Mouse (Mus musculus): ENCODE data around the gene Nr4a1. TPM values are rescaled to one million over a fixed set of nuclear protein-coding genes. Genes with fewer than 3 reads are reported as not detected.

Nr4a1 gene
- polyA plus RNA-seq, 1 experiment, result 136 TPM

GRCm38 (mm10) chr15:101241236-101241635, 12.8 kb upstream of the Nr4a1 start:
- 0 out of 2 replicates have a peak overlapping the region, but pooled peaks have one; percentile 22 for H3K27ac ChIP-seq (replicated peaks; ENCODE audit: low read depth, low read length)
- H3K4me3 ChIP-seq (ENCODE audit: insufficient read depth, low read depth, low read length), result 0 out of 2 replicates have a peak overlapping the region, but pooled peaks have one; percentile 9
- no peaks in the 10 kb centered on the region for H3K4me1 ChIP-seq (ENCODE audit: control insufficient read depth, insufficient read depth, insufficient read length, low read length)

DNA sequence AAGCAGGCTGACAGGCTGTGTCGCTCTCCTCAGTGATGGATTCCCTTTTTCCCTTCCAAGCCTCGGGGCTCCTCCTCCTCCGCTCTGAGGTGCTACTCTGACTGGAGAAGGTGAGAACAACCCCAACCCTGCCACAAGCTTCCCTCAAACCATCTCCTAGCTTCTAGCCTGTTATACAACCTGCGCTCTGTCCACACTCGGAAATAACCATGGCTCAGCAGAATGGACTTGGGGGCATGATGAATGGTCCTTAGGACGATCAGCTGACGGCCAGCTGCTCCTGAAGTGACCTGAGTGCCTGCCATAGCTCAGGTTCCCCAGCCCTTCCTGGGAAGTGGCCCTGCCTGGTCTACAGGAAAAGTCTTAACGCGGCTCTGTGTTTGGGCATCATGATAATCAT, 12.2 kb upstream of the Nr4a1 start:
- Histone ChIP-seq H3K4me1 (ENCODE audit: control insufficient read depth, insufficient read depth, insufficient read length, low read length) (peaks cover 1% of the 10 kb centered on the region; the same call in 1 of the 2 replicates), H3K27ac (replicated peaks; ENCODE audit: low read depth, low read length) (no peak overlapping the region), H3K4me3 (ENCODE audit: insufficient read depth, low read depth, low read length) (no peak overlapping the region)

- H3K27ac ChIP-seq (replicated peaks; ENCODE audit: low read depth, low read length), result no peak overlapping the region
- H3K4me3 ChIP-seq (ENCODE audit: insufficient read depth, low read depth, low read length), result no peak overlapping the region
- peaks cover 6% of the 10 kb centered on the region for H3K4me1 ChIP-seq (ENCODE audit: control insufficient read depth, insufficient read depth, insufficient read length, low read length)
These were observed 11.4 kb upstream of the Nr4a1 start for GRCm38 (mm10) chr15:101242645-101243044.

- Histone ChIP-seq H3K4me1 (ENCODE audit: control insufficient read depth, insufficient read depth, insufficient read length, low read length) (peaks cover 6% of the 10 kb centered on the region), H3K4me3 (ENCODE audit: insufficient read depth, low read depth, low read length) (no peak overlapping the region), H3K27ac (replicated peaks; ENCODE audit: low read depth, low read length) (0 out of 2 replicates have a peak overlapping the region, but pooled peaks have one; percentile 20)
These were observed 10.1 kb upstream of the Nr4a1 start for GRCm38 (mm10) chr15:101244012-101244411.

GRCm38 (mm10) chr15:101246231-101247154, 7.6 kb upstream of the Nr4a1 start:
- Histone ChIP-seq H3K4me3 (ENCODE audit: insufficient read depth, low read depth, low read length) (peak overlapping the region; percentile 40), H3K27ac (replicated peaks; ENCODE audit: low read depth, low read length) (peak overlapping the region; percentile 88), H3K4me1 (ENCODE audit: control insufficient read depth, insufficient read depth, insufficient read length, low read length) (peaks cover 6% of the 10 kb centered on the region)

- H3K4me3 ChIP-seq (ENCODE audit: insufficient read depth, low read depth, low read length), result no peak overlapping the region
- H3K4me1 ChIP-seq (ENCODE audit: control insufficient read depth, insufficient read depth, insufficient read length, low read length), result peaks cover 6% of the 10 kb centered on the region
These were observed 6.9 kb upstream of the Nr4a1 start for GRCm38 (mm10) chr15:101247155-101247498.

GRCm38 (mm10) chr15:101248029-101248710, 5.9 kb upstream of the Nr4a1 start:
- Histone ChIP-seq H3K27ac (replicated peaks; ENCODE audit: low read depth, low read length) (peak overlapping the region; percentile 37; the same call in 1 of the 2 replicates), H3K4me1 (ENCODE audit: control insufficient read depth, insufficient read depth, insufficient read length, low read length) (peaks cover 6% of the 10 kb centered on the region), H3K4me3 (ENCODE audit: insufficient read depth, low read depth, low read length) (no peak overlapping the region)

More at GRCm38 (mm10) chr15:101247155-101247498, 6.9 kb upstream of the Nr4a1 start:
- peak overlapping the region; percentile 88 for H3K27ac ChIP-seq (replicated peaks; ENCODE audit: low read depth, low read length)

DNA sequence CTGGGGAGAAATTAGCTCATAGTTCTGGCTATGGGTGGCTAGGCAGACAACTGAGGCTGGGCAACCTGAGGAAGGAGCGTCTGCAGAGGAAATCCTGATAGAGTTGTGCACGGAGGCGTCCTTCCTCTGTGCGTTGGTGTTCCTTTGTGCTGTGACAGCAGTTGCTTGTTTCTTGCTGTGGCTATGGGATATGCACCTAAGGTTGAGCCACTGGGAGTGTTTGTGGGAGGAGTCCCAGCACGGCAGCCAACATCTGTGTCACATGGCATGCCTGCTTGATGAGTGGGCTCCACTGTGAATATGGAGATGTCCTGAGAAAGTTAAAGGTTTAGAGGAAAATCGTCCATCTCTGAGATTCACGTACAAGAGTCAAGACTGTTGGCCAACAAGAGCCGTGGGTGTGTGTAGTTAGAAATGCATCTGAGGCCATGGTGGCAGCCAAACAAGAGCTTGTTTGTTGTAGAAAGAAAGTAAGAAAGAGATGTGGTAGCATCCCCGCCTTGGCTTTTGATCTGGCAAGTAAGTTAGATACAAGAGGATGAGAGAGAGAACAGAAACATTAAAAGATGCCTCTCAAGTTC, 3.8 kb upstream of the Nr4a1 start:
- H3K27ac ChIP-seq (replicated peaks; ENCODE audit: low read depth, low read length), result no peak overlapping the region
- no peak overlapping the region for H3K4me3 ChIP-seq (ENCODE audit: insufficient read depth, low read depth, low read length)
- peaks cover 10% of the 10 kb centered on the region for H3K4me1 ChIP-seq (ENCODE audit: control insufficient read depth, insufficient read depth, insufficient read length, low read length)

DNA sequence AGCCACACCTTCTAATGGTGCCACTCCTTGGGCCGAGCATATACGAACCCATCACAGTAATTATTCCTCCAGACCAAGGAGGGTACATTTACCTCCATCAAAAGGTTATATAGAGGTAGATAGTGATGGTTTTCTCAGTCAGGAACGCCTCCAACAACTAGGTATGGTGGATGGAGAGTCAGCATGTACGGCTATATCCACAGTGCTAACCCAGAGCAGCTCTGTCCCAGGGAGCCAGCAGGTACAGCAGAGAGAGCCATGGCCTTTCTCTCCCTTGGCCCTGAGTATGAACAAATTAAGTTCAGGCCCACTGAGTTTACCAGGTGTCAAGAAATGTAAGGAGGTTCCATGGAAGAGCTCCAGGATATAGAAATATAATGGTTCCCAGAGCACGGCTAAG, 2.1 kb upstream of the Nr4a1 start:
- peaks cover 8% of the 10 kb centered on the region for H3K4me1 ChIP-seq (ENCODE audit: control insufficient read depth, insufficient read depth, insufficient read length, low read length)
- H3K27ac ChIP-seq (replicated peaks; ENCODE audit: low read depth, low read length), result no peak overlapping the region
- no peak overlapping the region for H3K4me3 ChIP-seq (ENCODE audit: insufficient read depth, low read depth, low read length)

- Histone ChIP-seq H3K4me3 (ENCODE audit: insufficient read depth, low read depth, low read length) (no peak overlapping the region), H3K27ac (replicated peaks; ENCODE audit: low read depth, low read length) (no peak overlapping the region)
These were observed 1.5 kb upstream of the Nr4a1 start for GRCm38 (mm10) chr15:101252614-101253013.

DNA sequence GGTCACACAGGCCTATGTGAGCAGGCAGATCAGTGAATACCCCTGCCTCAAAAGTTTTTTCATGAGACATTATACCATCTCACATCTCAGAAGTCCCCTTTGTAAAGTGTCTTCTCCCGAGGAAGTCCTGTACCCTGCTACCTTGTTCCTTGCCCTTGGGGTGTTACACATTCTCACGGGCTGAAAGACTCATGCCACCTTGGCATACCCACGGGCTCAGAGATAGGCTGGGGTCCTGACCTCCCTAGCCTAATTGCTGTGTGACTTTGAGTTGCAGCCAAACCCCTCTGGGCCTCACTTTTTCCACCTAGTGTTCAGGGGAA, 545 bp upstream of the Nr4a1 start:
- Histone ChIP-seq H3K4me3 (ENCODE audit: insufficient read depth, low read depth, low read length) (peak overlapping the region; percentile 47), H3K4me1 (ENCODE audit: control insufficient read depth, insufficient read depth, insufficient read length, low read length) (peaks cover 3% of the 10 kb centered on the region; the same call in 1 of the 2 replicates), H3K27ac (replicated peaks; ENCODE audit: low read depth, low read length) (peak overlapping the region; percentile 25)

More at GRCm38 (mm10) chr15:101252614-101253013, 1.5 kb upstream of the Nr4a1 start:
- H3K4me1 ChIP-seq (ENCODE audit: control insufficient read depth, insufficient read depth, insufficient read length, low read length), result peaks cover 3% of the 10 kb centered on the region; the same call in 1 of the 2 replicates

DNA sequence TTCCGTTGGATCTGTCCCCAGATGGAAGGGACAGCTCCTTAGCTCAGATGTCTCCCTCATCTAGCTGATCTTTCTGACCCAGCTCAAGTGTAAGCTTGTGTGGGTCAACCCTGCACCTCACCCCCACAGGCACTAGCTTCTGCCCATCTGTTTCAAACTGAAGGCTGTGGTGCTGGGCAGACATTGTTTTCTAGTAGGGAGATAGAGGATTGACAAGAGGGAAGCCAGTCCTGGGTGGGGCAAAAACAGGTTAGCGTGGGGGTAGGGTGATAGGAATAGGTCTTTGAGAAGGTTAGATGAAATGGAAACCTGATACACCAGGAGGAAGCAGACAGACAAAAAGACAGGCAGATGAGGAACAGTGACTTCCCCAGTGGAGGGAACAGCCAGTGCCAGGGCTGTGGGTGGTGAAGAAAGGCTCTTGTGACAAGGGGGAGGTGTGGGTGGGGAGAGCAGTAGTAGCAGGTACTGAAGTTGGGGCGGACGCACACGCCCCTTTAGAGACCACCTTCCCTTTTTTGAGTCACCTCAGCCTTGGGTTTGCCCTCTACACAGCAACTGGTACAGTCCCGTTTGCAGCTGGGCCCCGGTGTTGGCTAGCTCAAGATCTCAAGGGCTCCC, 1.9 kb downstream of the Nr4a1 start:
- Histone ChIP-seq H3K4me3 (ENCODE audit: insufficient read depth, low read depth, low read length) (no peak overlapping the region), H3K27ac (replicated peaks; ENCODE audit: low read depth, low read length) (no peak overlapping the region), H3K4me1 (ENCODE audit: control insufficient read depth, insufficient read depth, insufficient read length, low read length) (peaks cover 10% of the 10 kb centered on the region)

DNA sequence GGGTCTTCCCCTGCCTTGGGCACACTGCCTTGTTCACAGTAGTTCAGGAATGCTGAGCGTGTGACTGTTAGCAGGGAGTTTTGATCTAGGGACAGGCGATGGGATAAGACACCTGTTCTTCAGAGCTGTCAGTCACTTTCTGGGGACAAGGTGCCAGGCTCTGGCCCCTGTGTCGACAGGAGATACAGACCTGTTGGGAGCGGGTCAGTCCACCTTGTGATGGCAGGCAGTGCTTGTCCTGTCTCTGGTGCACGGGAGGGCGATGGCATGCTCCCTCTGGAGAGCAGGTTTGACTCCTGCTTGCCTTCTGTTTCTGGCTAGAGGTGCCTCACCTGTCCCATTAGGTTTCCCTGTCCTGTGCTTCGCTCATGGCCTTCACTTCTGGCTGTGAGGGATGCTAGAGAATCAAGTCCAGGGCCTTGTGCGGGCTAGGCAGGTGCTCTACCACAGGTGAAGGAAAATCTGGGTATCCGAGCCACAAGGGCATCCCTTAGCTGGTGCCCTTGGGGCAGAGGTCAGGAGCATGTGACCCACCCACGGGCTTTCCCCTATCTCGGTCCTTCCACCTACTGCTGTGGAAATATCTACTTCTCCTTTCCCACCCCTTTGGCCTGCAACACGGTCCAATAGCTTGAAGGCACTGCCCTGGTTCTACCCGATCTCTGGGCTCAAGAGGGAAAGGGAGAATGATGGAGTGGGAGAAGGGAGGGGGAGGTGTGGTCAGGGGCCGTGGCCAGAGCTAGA, 2.6 kb downstream of the Nr4a1 start:
- Histone ChIP-seq H3K4me1 (ENCODE audit: control insufficient read depth, insufficient read depth, insufficient read length, low read length) (peaks cover 10% of the 10 kb centered on the region), H3K4me3 (ENCODE audit: insufficient read depth, low read depth, low read length) (no peak overlapping the region), H3K27ac (replicated peaks; ENCODE audit: low read depth, low read length) (no peak overlapping the region)

DNA sequence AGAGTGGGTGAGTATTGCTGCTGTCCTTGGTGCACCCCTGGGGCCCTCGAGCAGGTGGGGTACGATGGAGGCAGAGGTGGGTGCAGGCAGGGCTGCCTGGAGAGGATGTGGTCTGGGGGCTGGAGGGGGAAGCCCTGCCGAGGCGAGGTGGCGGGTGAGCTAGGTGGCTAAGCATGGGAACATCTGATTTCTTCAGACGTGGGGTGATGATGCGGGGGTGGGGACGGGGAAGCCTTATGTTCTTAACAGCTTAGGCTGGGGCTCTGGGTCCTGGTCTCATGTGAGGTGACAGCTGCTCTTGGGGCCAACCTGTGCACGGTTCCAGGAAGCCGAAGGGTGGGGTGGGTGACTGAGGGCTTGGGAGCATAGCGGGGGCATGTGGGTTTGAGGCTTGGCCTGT, 4.4 kb downstream of the Nr4a1 start:
- Histone ChIP-seq H3K4me1 (ENCODE audit: control insufficient read depth, insufficient read depth, insufficient read length, low read length) (peaks cover 17% of the 10 kb centered on the region), H3K4me3 (ENCODE audit: insufficient read depth, low read depth, low read length) (no peak overlapping the region), H3K27ac (replicated peaks; ENCODE audit: low read depth, low read length) (no peak overlapping the region)
